Mouse (Mus musculus) hindbrain, embryonic 15.5 days (tissue): ENCODE measurements around the gene Ube2h. TPM values are rescaled to one million over a fixed set of nuclear protein-coding genes. Genes with fewer than 3 reads are reported as not detected.

Source experiments
- ATAC-seq: fragments of 200-750 bp; cut with Nextera tagmentation; 2 replicates; pipeline ENCODE4 v1.8.0; 2017; ENCODE audit warnings: low read depth, moderate number of reproducible peaks, moderate TSS enrichment; ENCODE audit not compliant: low FRiP score
- H3K27ac ChIP-seq: fragments of 300-500 bp; sonication (generic); replicated peaks from 2 replicates; pipeline ENCODE4 v1.5.1; 2015; ENCODE audit warnings: mild to moderate bottlenecking, inconsistent platforms
- H3K27me3 ChIP-seq: fragments of 300-500 bp; sonication (generic); 2 replicates; pipeline ENCODE4 v1.6.1; 2015; ENCODE audit warnings: control low read depth, inconsistent platforms
- H3K36me3 ChIP-seq: fragments of 300-500 bp; sonication (generic); 2 replicates; pipeline ENCODE4 v1.6.1; 2015; ENCODE audit warnings: control low read depth, inconsistent platforms
- H3K4me1 ChIP-seq: fragments of 300-500 bp; sonication (generic); replicated peaks from 2 replicates; pipeline ENCODE4 v1.6.1; 2015; ENCODE audit warnings: control low read depth, inconsistent platforms
- H3K4me2 ChIP-seq: fragments of 300-500 bp; sonication (generic); 2 replicates; pipeline ENCODE4 v1.6.1; 2015; ENCODE audit warnings: moderate library complexity, mild to moderate bottlenecking, inconsistent platforms
- H3K4me3 ChIP-seq: fragments of 300-500 bp; sonication (generic); 2 replicates; pipeline ENCODE4 v1.5.1; 2015; ENCODE audit warnings: mild to moderate bottlenecking, inconsistent platforms
- H3K9ac ChIP-seq: fragments of 300-500 bp; sonication (generic); 2 replicates; pipeline ENCODE4 v1.6.1; 2015; ENCODE audit warnings: inconsistent platforms
- H3K9me3 ChIP-seq: fragments of 300-500 bp; sonication (generic); 2 replicates; pipeline ENCODE4 v1.6.1; 2016; ENCODE audit warnings: control low read depth, inconsistent platforms
- WGBS: fragments of 180-500 bp; shearing (Covaris S2); methylation state at CpG from one replicate; pipeline ENCODE4 v1.1.7; 2015; 5-methylcytosine and 5-hydroxymethylcytosine counted together
- polyA plus RNA-seq: library from polyadenylated mRNA; unstranded; fragments of >200 nt; fragmentation: Nextera tagmentation; extraction: Ambion mirVana; gene quantifications from 2 replicates; pipeline ENCODE4 v1.2.1, GENCODE M21; 2015

Ube2h gene
- polyA plus RNA-seq, 1 experiment from 2014 or later = 59.5 TPM

- Histone ChIP-seq H3K36me3 (no peaks in the 10 kb centered on the region), H3K4me3 (no peak overlapping the region), H3K9ac (no peak overlapping the region), H3K9me3 (no peaks in the 10 kb centered on the region), H3K4me2 (no peak overlapping the region), H3K27me3 (no peaks in the 10 kb centered on the region), H3K4me1 (no peaks in the 10 kb centered on the region), H3K27ac (no peak overlapping the region)
- no peak for ATAC-seq
- WGBS = 93% methylated on average over 7 of the region's 7 CpGs
These were observed 64.2 kb downstream of the Ube2h start for GRCm38 (mm10) chr6:30240105-30240504.

GRCm38 (mm10) chr6:30239207-30239606 is 65.1 kb downstream of the Ube2h start:
- Histone ChIP-seq H3K9me3 (no peaks in the 10 kb centered on the region), H3K27ac (no peak overlapping the region), H3K4me1 (no peaks in the 10 kb centered on the region), H3K4me3 (no peak overlapping the region), H3K27me3 (no peaks in the 10 kb centered on the region), H3K36me3 (no peaks in the 10 kb centered on the region), H3K9ac (no peak overlapping the region), H3K4me2 (no peak overlapping the region)
- ATAC-seq = no peak
- 89% methylated on average over 6 of the region's 6 CpGs for WGBS

GRCm38 (mm10) chr6:30238079-30238478 is 66.3 kb downstream of the Ube2h start:
- ATAC-seq = no peak
- WGBS = 99% methylated on average over 2 of the region's 2 CpGs
- H3K9ac ChIP-seq = no peak overlapping the region

GRCm38 (mm10) chr6:30236564-30236963 is 67.8 kb downstream of the Ube2h start:
- H3K9ac ChIP-seq = no peak overlapping the region
- H3K27me3 ChIP-seq = no peaks in the 10 kb centered on the region
- no peak overlapping the region for H3K4me2 ChIP-seq
- no peaks in the 10 kb centered on the region for H3K4me1 ChIP-seq
- no peaks in the 10 kb centered on the region for H3K9me3 ChIP-seq
- no peak overlapping the region for H3K4me3 ChIP-seq
- 0 out of 2 replicates have a peak, but pooled peaks cover 3% of the 10 kb centered on the region for H3K36me3 ChIP-seq
- ATAC-seq = no peak
- WGBS = 98% methylated on average over 1 of the region's 1 CpGs
- no peak overlapping the region for H3K27ac ChIP-seq

More at GRCm38 (mm10) chr6:30238079-30238478, 66.3 kb downstream of the Ube2h start:
- H3K4me3 ChIP-seq = no peak overlapping the region
- no peak overlapping the region for H3K27ac ChIP-seq
- 0 out of 2 replicates have a peak, but pooled peaks cover under 1% of the 10 kb centered on the region for H3K36me3 ChIP-seq
- H3K9me3 ChIP-seq = no peaks in the 10 kb centered on the region
- H3K4me2 ChIP-seq = no peak overlapping the region
- no peaks in the 10 kb centered on the region for H3K27me3 ChIP-seq
- no peaks in the 10 kb centered on the region for H3K4me1 ChIP-seq

- Histone ChIP-seq H3K27ac (no peak overlapping the region), H3K9ac (no peak overlapping the region)
- ATAC-seq = no peak
These were observed 72.5 kb downstream of the Ube2h start for GRCm38 (mm10) chr6:30231758-30232293.

GRCm38 (mm10) chr6:30230246-30230645 is 74.1 kb downstream of the Ube2h start:
- ATAC-seq = no peak
- no peak overlapping the region for H3K4me3 ChIP-seq
- no peaks in the 10 kb centered on the region for H3K27me3 ChIP-seq
- H3K4me1 ChIP-seq = no peaks in the 10 kb centered on the region
- H3K4me2 ChIP-seq = no peak overlapping the region
- no peaks in the 10 kb centered on the region for H3K9me3 ChIP-seq
- no peak overlapping the region for H3K27ac ChIP-seq
- WGBS = 91% methylated on average over 7 of the region's 7 CpGs
- H3K36me3 ChIP-seq = 0 out of 2 replicates have a peak, but pooled peaks cover 3% of the 10 kb centered on the region
- no peak overlapping the region for H3K9ac ChIP-seq

More at GRCm38 (mm10) chr6:30231758-30232293, 72.5 kb downstream of the Ube2h start:
- Histone ChIP-seq H3K4me2 (no peak overlapping the region), H3K27me3 (no peaks in the 10 kb centered on the region), H3K9me3 (no peaks in the 10 kb centered on the region), H3K4me3 (no peak overlapping the region), H3K4me1 (no peaks in the 10 kb centered on the region), H3K36me3 (0 out of 2 replicates have a peak, but pooled peaks cover 3% of the 10 kb centered on the region)
- 94% methylated on average over 4 of the region's 4 CpGs for whole genome bisulfite sequencing

- 88% methylated on average over 2 of the region's 2 CpGs for WGBS
These were observed 75.4 kb downstream of the Ube2h start for GRCm38 (mm10) chr6:30228921-30229320.

GRCm38 (mm10) chr6:30228353-30228752 is 76.0 kb downstream of the Ube2h start:
- 0 out of 2 replicates have a peak, but pooled peaks cover 3% of the 10 kb centered on the region for H3K36me3 ChIP-seq
- H3K9ac ChIP-seq = no peak overlapping the region
- no peak for ATAC-seq
- H3K4me3 ChIP-seq = no peak overlapping the region
- no peak overlapping the region for H3K4me2 ChIP-seq
- H3K27ac ChIP-seq = no peak overlapping the region
- H3K27me3 ChIP-seq = no peaks in the 10 kb centered on the region
- H3K9me3 ChIP-seq = no peaks in the 10 kb centered on the region
- WGBS = 65% methylated on average over 5 of the region's 5 CpGs
- no peaks in the 10 kb centered on the region for H3K4me1 ChIP-seq

More at GRCm38 (mm10) chr6:30228921-30229320, 75.4 kb downstream of the Ube2h start:
- Histone ChIP-seq H3K36me3 (0 out of 2 replicates have a peak, but pooled peaks cover 3% of the 10 kb centered on the region), H3K4me3 (no peak overlapping the region), H3K4me2 (no peak overlapping the region), H3K27me3 (no peaks in the 10 kb centered on the region), H3K4me1 (no peaks in the 10 kb centered on the region), H3K27ac (no peak overlapping the region), H3K9me3 (no peaks in the 10 kb centered on the region), H3K9ac (no peak overlapping the region)
- ATAC-seq = no peak

GRCm38 (mm10) chr6:30226971-30227700 is 77.2 kb downstream of the Ube2h start:
- no peak for ATAC-seq
- H3K4me3 ChIP-seq = no peak overlapping the region
- 83% methylated on average over 7 of the region's 7 CpGs for WGBS

GRCm38 (mm10) chr6:30224693-30225092 is 79.6 kb downstream of the Ube2h start:
- Histone ChIP-seq H3K27me3 (no peaks in the 10 kb centered on the region), H3K4me3 (no peak overlapping the region), H3K27ac (no peak overlapping the region), H3K36me3 (peaks cover 6% of the 10 kb centered on the region), H3K4me1 (no peaks in the 10 kb centered on the region), H3K9ac (no peak overlapping the region), H3K4me2 (no peak overlapping the region), H3K9me3 (no peaks in the 10 kb centered on the region)
- 89% methylated on average over 1 of the region's 1 CpGs for WGBS
- ATAC-seq = no peak

More at GRCm38 (mm10) chr6:30226971-30227700, 77.2 kb downstream of the Ube2h start:
- H3K27me3 ChIP-seq = no peaks in the 10 kb centered on the region
- H3K9ac ChIP-seq = no peak overlapping the region
- no peaks in the 10 kb centered on the region for H3K9me3 ChIP-seq
- no peaks in the 10 kb centered on the region for H3K36me3 ChIP-seq
- H3K4me1 ChIP-seq = no peaks in the 10 kb centered on the region
- no peak overlapping the region for H3K27ac ChIP-seq
- H3K4me2 ChIP-seq = no peak overlapping the region

GRCm38 (mm10) chr6:30222321-30222720 is 82.0 kb downstream of the Ube2h start:
- H3K9me3 ChIP-seq = no peaks in the 10 kb centered on the region
- no peak overlapping the region for H3K27ac ChIP-seq
- no peaks in the 10 kb centered on the region for H3K4me1 ChIP-seq
- ATAC-seq = no peak
- H3K36me3 ChIP-seq = peaks cover 17% of the 10 kb centered on the region
- H3K4me2 ChIP-seq = no peak overlapping the region
- H3K9ac ChIP-seq = no peak overlapping the region
- WGBS = 57% methylated on average over 1 of the region's 1 CpGs
- H3K4me3 ChIP-seq = no peak overlapping the region
- H3K27me3 ChIP-seq = no peaks in the 10 kb centered on the region

GRCm38 (mm10) chr6:30217581-30217980 is 86.8 kb downstream of the Ube2h start:
- H3K36me3 ChIP-seq = peaks cover 24% of the 10 kb centered on the region

More at GRCm38 (mm10) chr6:30217581-30217980, 86.8 kb downstream of the Ube2h start:
- H3K4me1 ChIP-seq = no peaks in the 10 kb centered on the region
- H3K4me3 ChIP-seq = no peak overlapping the region
- H3K9me3 ChIP-seq = no peaks in the 10 kb centered on the region
- H3K27me3 ChIP-seq = no peaks in the 10 kb centered on the region
- no peak overlapping the region for H3K9ac ChIP-seq
- no peak for ATAC-seq
- WGBS = 97% methylated on average over 3 of the region's 3 CpGs
- H3K4me2 ChIP-seq = no peak overlapping the region
- H3K27ac ChIP-seq = no peak overlapping the region
